Mouse (Mus musculus) embryonic fibroblast, embryonic 13.5 days (primary cell): ENCODE measurements around the gene Rhebl1.

Source experiments
- CTCF ChIP-seq: IDR thresholded peaks from 2 replicates; pipeline ENCODE4 v1.5.1; 2011; ENCODE audit warnings: mild to moderate bottlenecking, control low read depth, low read length, moderate library complexity, borderline replicate concordance; ENCODE audit not compliant: insufficient read depth
- POLR2A ChIP-seq: IDR thresholded peaks from 2 replicates; pipeline ENCODE4 v1.6.1; 2011; ENCODE audit warnings: low read depth, mild to moderate bottlenecking, control low read depth, low read length, moderate library complexity

DNA sequence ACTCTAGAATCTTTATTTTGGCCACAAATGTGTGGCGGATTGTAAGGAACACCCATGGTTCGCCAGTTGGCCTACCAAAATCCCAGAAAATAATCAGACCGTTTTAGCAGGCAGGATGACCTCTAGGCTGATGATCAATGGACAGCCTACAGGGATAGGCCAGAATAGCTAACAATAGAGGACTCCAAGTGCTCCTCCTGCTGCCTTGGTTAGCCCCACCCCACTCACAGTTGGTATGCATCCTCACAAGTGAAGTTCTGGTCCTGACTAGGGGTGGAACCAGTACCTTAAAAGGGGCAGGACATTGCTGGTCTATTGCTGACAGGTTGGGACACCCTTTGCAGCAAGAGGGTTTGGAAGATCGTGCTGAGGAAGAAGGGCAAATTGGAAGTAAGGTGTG, 1.3 kb downstream of the Rhebl1 start:
- TF ChIP-seq POLR2A (no peak), CTCF (no peak)
